Mouse (Mus musculus): ENCODE measurements at regions not wholly inside any gene's neighbourhood (a gene's known extent, or its start where the extent isn't known, plus 50 kb on each side); places are given as distances from the start of the nearest gene placed in this dataset.
A peak's percentile ranks its signal among the peaks of the same experiment; 100 is the strongest.

DNA sequence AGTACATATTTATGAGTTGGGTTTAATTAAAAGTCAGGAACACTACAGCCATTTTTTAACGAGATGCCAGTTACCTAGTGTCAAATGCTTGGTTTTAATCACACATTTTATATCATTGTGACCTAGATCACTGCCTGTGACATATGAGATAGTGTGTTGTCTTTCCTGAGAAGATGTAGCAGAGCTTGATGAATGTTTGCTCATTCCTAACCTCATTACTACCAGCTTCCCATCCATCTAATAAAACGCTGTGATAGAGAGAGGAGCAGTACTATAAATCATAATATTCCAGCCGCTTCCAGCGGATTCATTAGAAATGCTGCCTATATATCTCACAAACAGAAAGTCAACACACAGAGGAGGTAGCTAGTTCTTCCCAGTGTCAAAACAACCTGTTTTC is 163.6 kb downstream of the Aldoart1 start:
- no peak for DNase-seq

DNA sequence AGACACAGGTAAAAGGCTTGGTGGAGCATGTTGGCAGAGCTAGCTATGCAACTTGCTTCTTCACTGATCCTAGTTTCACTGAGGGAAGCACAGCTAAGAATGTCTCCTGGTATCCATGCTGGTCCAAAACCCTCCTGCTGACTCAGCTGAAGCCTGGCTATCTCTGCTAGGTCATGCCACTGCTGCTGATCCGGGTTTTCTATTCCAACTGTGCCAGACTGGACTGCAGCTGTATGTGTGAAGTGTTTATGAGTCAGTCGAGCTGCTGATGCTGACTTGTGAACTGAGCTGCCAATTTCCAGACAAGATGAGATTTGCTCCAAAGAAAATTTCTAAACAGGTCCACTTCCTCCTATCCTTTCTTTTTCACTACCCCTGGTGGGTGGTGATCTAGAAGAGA is 178.4 kb downstream of the Aldoart1 start:
- no peak for DNase-seq

DNA sequence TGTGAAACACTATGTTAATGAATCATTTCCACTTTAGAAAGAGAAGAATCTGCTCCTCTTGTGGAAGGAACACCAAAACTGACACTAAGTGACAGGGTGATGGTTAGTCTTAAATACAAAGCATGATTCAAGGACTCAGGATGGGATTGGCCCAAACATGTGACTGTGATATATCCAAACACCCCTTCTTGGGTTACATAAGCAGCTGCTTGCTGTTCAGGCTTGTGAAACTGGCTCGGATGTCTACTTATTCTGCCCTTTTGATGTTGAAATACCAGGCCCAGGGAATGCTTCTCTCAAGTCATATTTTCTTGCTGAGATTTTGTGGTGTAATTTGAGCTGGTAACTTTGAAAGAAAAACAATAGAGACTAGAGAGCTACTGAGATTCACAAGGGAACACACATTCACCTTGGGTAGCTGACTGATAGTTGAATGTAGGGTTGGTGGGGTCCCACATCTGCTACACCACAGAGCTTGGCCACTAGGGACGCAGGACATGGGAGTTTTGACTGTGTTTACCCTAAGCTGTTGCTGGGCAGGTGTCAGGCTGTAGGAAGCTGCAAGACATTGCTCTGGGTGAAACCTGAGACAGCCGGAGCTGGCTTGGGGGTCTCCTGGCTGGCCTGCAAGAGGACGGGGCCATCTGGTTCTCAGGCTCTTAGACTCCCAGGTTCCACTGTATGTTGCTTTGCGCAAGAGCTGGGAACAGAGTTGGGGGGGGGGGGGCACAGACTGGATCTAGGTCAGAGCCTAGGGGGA is 180.6 kb downstream of the Aldoart1 start:
- DNase-seq, result no peak

GRCm38 (mm10) chr4:72669827-72670494 is 182.5 kb downstream of the Aldoart1 start:
- DNase-seq, result no peak

DNA sequence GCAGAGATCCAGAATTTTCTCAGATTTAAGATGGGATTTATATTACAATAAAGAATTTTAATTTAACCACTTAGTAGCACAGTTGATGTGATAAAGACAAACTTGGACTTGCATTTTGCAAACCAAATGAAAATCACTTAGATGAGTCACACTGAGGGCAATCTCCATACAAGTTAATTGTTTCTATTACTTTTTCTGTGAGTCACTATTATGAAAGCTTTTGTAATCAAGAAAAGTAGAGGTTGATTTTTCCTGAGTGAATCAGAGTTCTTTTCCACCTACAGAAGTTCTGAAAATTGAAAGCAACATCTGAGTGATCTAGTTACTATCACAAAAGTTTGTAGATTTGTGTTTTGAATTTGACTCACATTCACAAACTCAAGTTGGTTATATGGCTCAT is 188.1 kb downstream of the Aldoart1 start:
- DNase-seq, result no peak

GRCm38 (mm10) chr4:72662477-72662876 is 190.0 kb downstream of the Aldoart1 start:
- DNase-seq, result no peak

- no peak for DNase-seq
Observed at GRCm38 (mm10) chr4:72656206-72656605, 196.2 kb downstream of the Aldoart1 start.

GRCm38 (mm10) chr4:72647130-72647529 is 205.3 kb downstream of the Aldoart1 start:
- DNase-seq, result no peak

GRCm38 (mm10) chr4:72629416-72629815 is 223.0 kb downstream of the Aldoart1 start:
- DNase-seq, result no peak

DNA sequence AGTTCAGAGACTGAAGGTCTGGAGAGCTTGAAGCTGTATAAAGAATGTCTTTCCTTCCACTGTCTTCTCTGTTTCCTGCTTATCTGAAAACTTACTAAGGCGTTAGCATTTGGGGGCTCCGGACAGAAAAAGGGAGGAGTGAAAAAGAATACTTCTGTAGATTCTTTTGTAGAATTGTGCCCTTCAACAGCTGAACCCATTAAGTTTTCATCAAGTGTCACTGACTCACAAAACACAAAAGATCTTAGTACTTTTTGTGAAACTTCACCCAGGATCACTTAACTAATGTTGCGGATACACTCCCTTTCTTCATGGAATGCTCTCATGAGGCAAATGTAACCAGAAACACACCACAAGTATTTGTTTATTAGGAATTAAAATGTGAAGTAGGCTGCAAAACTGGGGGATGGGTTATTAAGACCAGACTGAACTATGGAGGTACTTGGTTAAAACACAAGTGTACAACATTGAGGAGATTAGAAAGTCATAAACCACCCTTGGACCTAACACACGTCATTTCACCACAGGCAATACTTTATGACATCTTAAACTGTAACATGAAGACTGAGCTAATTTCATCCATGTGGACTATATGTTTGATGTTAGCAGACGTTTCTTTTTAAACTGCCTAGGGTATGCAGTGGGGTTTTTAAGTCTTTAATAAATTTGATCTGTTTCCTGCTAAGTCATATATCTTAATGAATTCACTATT is 225.1 kb downstream of the Aldoart1 start:
- DNase-seq, result no peak

GRCm38 (mm10) chr4:72605107-72605506 is 247.3 kb downstream of the Aldoart1 start:
- DNase-seq, result no peak

DNA sequence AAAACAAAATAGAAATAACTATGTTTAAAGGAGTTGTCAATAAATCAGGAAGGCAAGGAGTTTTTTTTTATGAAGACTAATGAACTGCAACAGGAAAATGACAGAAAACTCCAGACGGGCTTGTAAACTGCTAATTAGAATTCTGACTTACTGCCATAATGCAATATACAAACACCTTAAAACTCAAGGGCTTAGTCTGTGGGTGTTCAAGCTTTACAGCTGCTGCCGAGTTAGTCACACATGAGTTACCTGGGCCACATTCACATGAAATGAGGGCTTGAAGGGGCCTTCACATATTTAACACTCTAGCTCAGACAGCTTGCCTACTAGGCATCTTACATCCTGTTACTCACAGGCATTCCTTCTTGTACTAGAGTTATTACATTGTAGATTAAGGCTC is 256.9 kb downstream of the Aldoart1 start:
- no peak for DNase-seq

DNA sequence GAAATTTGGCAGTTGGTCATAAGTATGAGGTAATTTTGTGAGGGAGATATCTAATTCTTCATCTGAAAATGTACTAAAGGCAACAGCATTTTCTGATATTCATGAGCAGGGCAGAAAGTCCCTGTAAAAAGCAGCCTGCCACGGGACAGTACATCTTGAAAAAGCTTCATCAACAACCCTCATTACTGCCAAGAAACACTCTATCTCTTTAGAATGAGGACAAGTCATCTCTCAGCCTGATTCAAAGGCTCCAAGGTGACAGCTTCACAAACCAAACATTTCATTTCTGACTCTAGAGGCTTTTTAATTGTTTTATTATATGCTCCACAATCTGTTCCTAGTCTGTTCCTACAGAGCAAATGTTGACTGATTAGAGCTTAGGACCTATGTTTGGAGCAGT is 260.3 kb downstream of the Aldoart1 start:
- no peak for DNase-seq

GRCm38 (mm10) chr4:72574946-72575345 is 277.5 kb downstream of the Aldoart1 start:
- no peak for DNase-seq

GRCm38 (mm10) chr4:72571924-72572323 is 280.5 kb downstream of the Aldoart1 start:
- DNase-seq, result no peak

DNA sequence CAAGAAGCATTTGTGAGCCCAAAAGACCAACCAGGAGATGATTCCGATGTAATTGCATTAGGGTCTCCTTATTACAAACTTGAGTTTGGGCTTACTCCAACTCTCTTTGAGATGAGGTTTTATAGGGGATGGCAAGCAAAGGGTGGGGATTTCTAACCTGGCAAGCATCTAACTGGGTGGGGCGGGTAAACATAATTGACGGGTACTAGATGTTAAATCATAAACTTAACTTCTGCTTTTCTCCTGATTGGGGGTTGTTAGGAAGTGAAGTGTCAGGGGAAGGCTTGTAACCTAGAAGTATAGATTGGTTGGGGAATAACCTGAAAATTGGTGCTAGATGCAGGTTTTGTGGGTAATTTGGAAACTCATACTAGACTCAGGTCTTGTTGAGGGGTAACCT is 287.2 kb downstream of the Aldoart1 start:
- no peak for DNase-seq

DNA sequence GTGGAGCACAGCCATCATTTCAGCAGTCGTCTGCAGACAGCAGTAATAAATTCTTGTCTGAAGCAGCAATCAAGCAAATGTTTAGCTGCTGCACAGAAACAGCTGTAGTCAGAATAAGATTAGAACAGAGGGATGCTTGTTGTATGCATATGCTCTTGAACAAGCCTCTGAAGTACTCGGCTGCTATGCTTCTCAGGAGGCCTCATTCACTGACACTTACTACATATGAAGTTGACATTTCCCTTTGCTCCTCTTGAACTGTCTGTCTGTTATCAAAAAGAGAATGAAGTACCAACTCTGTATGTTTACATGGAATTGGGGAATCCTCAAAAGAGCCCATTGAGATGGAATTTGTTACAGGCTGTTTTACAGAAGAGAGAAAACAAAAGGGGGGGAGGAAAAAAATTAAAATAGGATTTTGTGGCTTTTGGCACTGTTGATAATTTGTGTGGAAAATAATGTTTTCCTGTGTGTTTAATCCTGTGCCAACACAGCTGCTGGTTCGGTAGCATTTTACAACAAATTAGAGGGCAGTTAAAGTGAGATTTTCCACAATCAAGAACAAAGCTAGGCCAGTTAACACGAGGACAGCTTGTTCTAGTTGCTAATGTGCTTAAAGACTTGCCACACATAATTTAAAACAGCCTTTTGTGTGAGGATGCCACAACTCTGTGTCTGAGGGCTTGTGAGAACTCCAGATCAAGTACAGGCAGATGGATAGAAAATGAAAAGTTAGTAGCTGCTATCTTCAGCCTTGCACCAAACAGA is 289.3 kb downstream of the Aldoart1 start:
- peak; percentile 3 for DNase-seq

GRCm38 (mm10) chr4:72554276-72554675 is 298.2 kb downstream of the Aldoart1 start:
- DNase-seq, result no peak

DNA sequence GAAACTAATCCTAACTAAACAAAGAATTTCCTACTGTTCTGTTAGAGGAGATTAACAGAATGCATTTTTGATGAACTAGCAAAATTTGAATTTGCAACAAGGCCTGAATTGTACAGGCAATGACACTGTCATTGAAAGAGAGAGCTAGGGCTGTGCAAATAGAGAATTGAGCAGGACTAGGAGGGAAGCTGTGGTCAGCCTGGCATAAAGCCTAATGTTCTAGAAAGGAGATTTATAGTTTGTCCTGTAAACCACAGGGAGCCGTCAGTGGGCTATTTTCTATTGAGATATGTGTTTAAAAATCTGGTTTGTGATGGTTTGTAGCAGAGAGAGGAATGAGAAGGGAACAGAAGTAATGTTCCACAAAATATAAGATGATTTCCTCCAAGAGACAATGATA is 317.9 kb downstream of the Aldoart1 start:
- no peak for DNase-seq

GRCm38 (mm10) chr4:72524630-72525029 is 323.9 kb upstream of the Tle1 start:
- DNase-seq, result no peak

DNA sequence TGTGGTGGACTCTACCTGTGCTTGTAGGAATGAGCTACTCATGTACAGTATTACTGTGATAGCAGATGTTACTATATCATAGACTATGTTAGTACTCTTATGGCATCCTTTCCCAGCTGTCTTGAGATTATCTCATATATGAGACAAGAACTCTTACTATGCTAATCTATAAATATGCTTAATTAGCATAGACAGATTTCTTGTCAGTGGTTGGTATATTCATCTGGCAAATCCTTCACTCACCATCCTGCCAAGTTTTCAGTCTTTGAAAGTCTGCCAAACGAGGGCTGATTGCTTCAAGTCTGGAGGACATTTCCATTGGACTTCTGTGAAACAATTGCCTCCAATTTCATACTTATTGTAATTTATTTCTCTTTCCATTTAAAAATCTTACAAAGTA is 323.4 kb upstream of the Tle1 start:
- no peak for DNase-seq

GRCm38 (mm10) chr4:72511220-72511619 is 310.5 kb upstream of the Tle1 start:
- no peak for DNase-seq

GRCm38 (mm10) chr4:72481748-72482147 is 281.0 kb upstream of the Tle1 start:
- no peak for DNase-seq
